In genomic region chr10:39512631-39513314, GRCm38 (mm10) we compare ENCODE assay signal across 20 mouse cellular contexts.
DNase-seq lines count a peak whose midpoint lies in the region; ATAC-seq lines count a peak whose summit lies in the region.
"Had no signal": no experiment of that assay in that cellular context is flagged by ENCODE, and none has a peak within 500 bp of the region (broad histone marks: within the 10 kb centered on the region; RNA-seq: fewer than 3 reads in every experiment).

No protein-coding gene starts in this region.

- no peak overlapping the region for H3K9ac ChIP-seq in forebrain, embryonic 15.5 days (replicated peaks)
- H3K9ac ChIP-seq in forebrain, embryonic 11.5 days (ENCODE audit: low read length): no peak overlapping the region
- H3K9ac ChIP-seq in limb, embryonic 13.5 days: no peak overlapping the region
- no peak overlapping the region for H3K9ac ChIP-seq in embryonic facial prominence, embryonic 15.5 days
- H3K9ac ChIP-seq: embryonic facial prominence, embryonic 13.5 days; hindbrain, embryonic 15.5 days; midbrain, embryonic 12.5 days had no signal

- H3K27me3 ChIP-seq in forebrain, embryonic 15.5 days: no peaks in the 10 kb centered on the region
- H3K27me3 ChIP-seq in forebrain, embryonic 11.5 days (ENCODE audit: control insufficient read depth, insufficient read depth, low read length): no peaks in the 10 kb centered on the region
- no peaks in the 10 kb centered on the region for H3K27me3 ChIP-seq in limb, embryonic 13.5 days
- H3K27me3 ChIP-seq in limb, embryonic 10.5 days (ENCODE audit: low read depth, poor library complexity, severe bottlenecking): no peaks in the 10 kb centered on the region
- no peaks in the 10 kb centered on the region for H3K27me3 ChIP-seq in embryonic facial prominence, embryonic 15.5 days
- H3K27me3 ChIP-seq: embryonic facial prominence, embryonic 13.5 days; hindbrain, embryonic 15.5 days; midbrain, embryonic 12.5 days; Patski had no signal

- H3K4me2 ChIP-seq in forebrain, embryonic 15.5 days (replicated peaks): no peak overlapping the region
- no peak overlapping the region for H3K4me2 ChIP-seq in forebrain, embryonic 11.5 days (ENCODE audit: low read depth, low read length, severe bottlenecking)
- no peak overlapping the region for H3K4me2 ChIP-seq in limb, embryonic 13.5 days (replicated peaks)
- no peak overlapping the region for H3K4me2 ChIP-seq in embryonic facial prominence, embryonic 15.5 days (replicated peaks)
- H3K4me2 ChIP-seq: embryonic facial prominence, embryonic 13.5 days; hindbrain, embryonic 15.5 days; midbrain, embryonic 12.5 days had no signal

- H3K4me3 ChIP-seq in forebrain, embryonic 15.5 days: no peak overlapping the region
- no peak overlapping the region for H3K4me3 ChIP-seq in forebrain, embryonic 11.5 days (ENCODE audit: low read depth, low read length)
- no peak overlapping the region for H3K4me3 ChIP-seq in limb, embryonic 13.5 days
- H3K4me3 ChIP-seq in limb, embryonic 10.5 days: no peak overlapping the region
- H3K4me3 ChIP-seq in embryonic facial prominence, embryonic 15.5 days (replicated peaks): no peak overlapping the region
- H3K4me3 ChIP-seq: embryonic facial prominence, embryonic 13.5 days; heart, adult 2 months; hindbrain, embryonic 15.5 days; midbrain, embryonic 12.5 days had no signal

- H3K9me3 ChIP-seq in forebrain, embryonic 15.5 days: no peaks in the 10 kb centered on the region
- H3K9me3 ChIP-seq in forebrain, embryonic 11.5 days (ENCODE audit: control insufficient read depth, low read length): no peaks in the 10 kb centered on the region; the same call in 1 of the 2 replicates
- no peaks in the 10 kb centered on the region for H3K9me3 ChIP-seq in limb, embryonic 13.5 days
- no peaks in the 10 kb centered on the region for H3K9me3 ChIP-seq in limb, embryonic 10.5 days (replicated peaks)
- H3K9me3 ChIP-seq in embryonic facial prominence, embryonic 15.5 days (replicated peaks): no peaks in the 10 kb centered on the region
- H3K9me3 ChIP-seq: embryonic facial prominence, embryonic 13.5 days; hindbrain, embryonic 15.5 days; midbrain, embryonic 12.5 days had no signal

- ATAC-seq in forebrain, embryonic 15.5 days (replicated peaks): peak; percentile 30; the same call in 1 of the 2 replicates
- ATAC-seq in forebrain, embryonic 11.5 days (replicated peaks; ENCODE audit: low FRiP score): no peak
- ATAC-seq in limb, embryonic 13.5 days (ENCODE audit: low FRiP score, low read depth): no peak
- no peak for ATAC-seq in embryonic facial prominence, embryonic 15.5 days (ENCODE audit: insufficient number of reproducible peaks, low FRiP score, low TSS enrichment, low read depth)
- no peak for ATAC-seq in erythroid progenitor cell, adult 5-6 weeks (replicated peaks; ENCODE audit: low FRiP score, poor library complexity, severe bottlenecking)
- ATAC-seq: Patski had no signal

- peaks cover 44% of the 10 kb centered on the region for H3K4me1 ChIP-seq in forebrain, embryonic 15.5 days
- H3K4me1 ChIP-seq in forebrain, embryonic 11.5 days (replicated peaks; ENCODE audit: control insufficient read depth, insufficient read depth, low read length): peaks cover 3% of the 10 kb centered on the region; the same call in 1 of the 2 replicates
- H3K4me1 ChIP-seq in limb, embryonic 13.5 days: peaks cover 30% of the 10 kb centered on the region
- H3K4me1 ChIP-seq in limb, embryonic 10.5 days: peaks cover 48% of the 10 kb centered on the region
- H3K4me1 ChIP-seq in embryonic facial prominence, embryonic 15.5 days: peaks cover 51% of the 10 kb centered on the region

- 70% methylated on average over 14 of the region's 14 CpGs for WGBS in forebrain, embryonic 15.5 days
- WGBS in forebrain, embryonic 11.5 days: 89% methylated on average over 14 of the region's 14 CpGs
- WGBS in limb, embryonic 13.5 days: 78% methylated on average over 14 of the region's 14 CpGs
- 92% methylated on average over 14 of the region's 14 CpGs for WGBS in limb, embryonic 10.5 days
- WGBS in embryonic facial prominence, embryonic 15.5 days: 62% methylated on average over 14 of the region's 14 CpGs

- no peak for DNase-seq in forebrain, embryonic 11.5 days (ENCODE audit: low spot score)
- no peak for DNase-seq in limb, embryonic 10.5 days (ENCODE audit: low spot score)
- peak; percentile 53 to 65 for DNase-seq in layer of hippocampus, postnatal 36 days
- no peak for DNase-seq in thymus, postnatal 14 days
- DNase-seq: B cell, adult 2 months; cerebellum, adult 11 months; heart, adult 2 months; heart, postnatal 10 days; kidney, adult 2 months; kidney, postnatal 25 days; liver; right cerebral cortex, adult 18-20 months had no signal

- H3K27ac ChIP-seq in forebrain, embryonic 15.5 days (replicated peaks): peak overlapping the region; percentile 61
- H3K27ac ChIP-seq in forebrain, embryonic 11.5 days (ENCODE audit: low read depth, low read length): no peak overlapping the region
- 0 out of 2 replicates have a peak overlapping the region, but pooled peaks have one; percentile 29 for H3K27ac ChIP-seq in limb, embryonic 13.5 days
- H3K27ac ChIP-seq in limb, embryonic 10.5 days: no peak overlapping the region
- H3K27ac ChIP-seq in embryonic facial prominence, embryonic 15.5 days (replicated peaks): peak overlapping the region; percentile 48
- H3K27ac ChIP-seq: embryonic facial prominence, embryonic 13.5 days; heart, adult 2 months; hindbrain, embryonic 15.5 days; midbrain, embryonic 12.5 days had no signal

- H3K36me3 ChIP-seq in forebrain, embryonic 15.5 days: peaks cover 19% of the 10 kb centered on the region
- peaks cover 5% of the 10 kb centered on the region; the same call in 1 of the 2 replicates for H3K36me3 ChIP-seq in forebrain, embryonic 11.5 days (ENCODE audit: control insufficient read depth, insufficient read depth, low read length)
- H3K36me3 ChIP-seq in limb, embryonic 13.5 days: peaks cover 27% of the 10 kb centered on the region
- peaks cover 22% of the 10 kb centered on the region for H3K36me3 ChIP-seq in limb, embryonic 10.5 days
- H3K36me3 ChIP-seq in embryonic facial prominence, embryonic 15.5 days: peaks cover 12% of the 10 kb centered on the region

Comparison
In these comparisons a context has a peak if more than half of its experiments do, and no peak if none do; other contexts are left out.
1. H3K27ac ChIP-seq: peak in forebrain, embryonic 15.5 days (single experiment), limb, embryonic 13.5 days (single experiment) and embryonic facial prominence, embryonic 15.5 days (single experiment); none in forebrain, embryonic 11.5 days (single experiment) and limb, embryonic 10.5 days (single experiment).
2. DNase-seq: peak in layer of hippocampus, postnatal 36 days (2 of 2); none in forebrain, embryonic 11.5 days (single experiment), limb, embryonic 10.5 days (single experiment) and thymus, postnatal 14 days (single experiment).